Mouse (Mus musculus): ENCODE data around the gene Bean1. TPM values are rescaled to one million over a fixed set of nuclear protein-coding genes. Genes with fewer than 3 reads are reported as not detected.

Gene Bean1
- polyA plus RNA-seq, 1 experiment: 0.70 TPM

DNA sequence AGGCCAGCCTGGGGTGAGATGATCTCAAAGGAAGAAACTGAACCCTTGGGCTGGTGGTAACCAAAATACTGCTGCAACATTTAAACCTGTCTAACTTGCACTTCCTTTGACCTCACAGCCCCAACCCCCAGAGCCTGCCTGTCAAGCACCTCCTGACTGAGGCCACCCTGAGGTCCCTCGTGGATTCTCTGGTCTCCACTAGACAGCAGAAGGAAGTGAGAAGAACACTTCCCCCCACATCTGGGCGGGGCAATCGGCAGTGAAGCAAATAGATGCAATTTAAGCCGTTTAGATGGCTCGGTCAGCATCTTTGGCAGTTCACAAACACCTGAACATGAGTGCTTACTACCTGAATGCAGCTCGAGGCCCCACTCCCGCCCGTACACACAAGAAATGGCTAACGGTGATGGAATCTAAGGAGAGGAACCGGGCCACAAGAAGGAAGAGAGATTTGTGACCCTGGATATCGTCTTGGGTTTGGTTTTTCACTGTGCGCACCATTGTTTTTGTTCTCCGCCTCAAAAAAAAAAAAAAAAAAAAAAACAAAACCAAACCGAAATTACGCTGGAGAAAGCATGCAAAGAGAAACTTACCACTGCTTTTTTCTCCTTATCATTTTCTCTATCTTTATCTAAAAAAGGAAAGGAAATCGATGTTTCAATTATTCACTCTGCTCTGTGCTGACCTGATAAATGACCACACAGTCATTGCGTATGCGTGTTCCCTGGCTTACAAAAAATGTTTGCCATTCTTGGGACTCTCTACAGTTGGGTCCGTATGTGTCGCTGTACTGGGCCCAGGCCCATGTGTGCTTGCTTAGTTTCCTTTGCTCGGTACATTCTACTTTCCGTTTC lies 77.0 kb downstream of the Bean1 start:
- 12% methylated on average over 22 of the region's 22 CpGs for WGBS
- DNase-seq: peak; percentile 51
- Histone ChIP-seq H3K27ac (ENCODE audit: control insufficient read depth, insufficient read depth, low read length) (peak overlapping the region; percentile 74), H3K36me3 (ENCODE audit: control insufficient read depth, insufficient read depth, low read length) (no peaks in the 10 kb centered on the region), H3K27me3 (ENCODE audit: control insufficient read depth, insufficient read depth, low read length) (no peaks in the 10 kb centered on the region), H3K4me3 (ENCODE audit: control insufficient read depth, insufficient read depth, low read length) (peak overlapping the region; percentile 64), H3K4me1 (replicated peaks; ENCODE audit: control insufficient read depth, insufficient read depth, low read length) (peaks cover 21% of the 10 kb centered on the region)
- TF ChIP-seq POLR2A (IDR thresholded peaks at IDR 0.05; ENCODE audit: control insufficient read depth, extremely low read depth, insufficient read depth, low read length, poor library complexity) (peak; percentile 25; the same call in 1 of the 2 replicates), CTCF (IDR thresholded peaks at IDR 0.05; ENCODE audit: borderline replicate concordance, control insufficient read depth, extremely low read depth, insufficient read depth, low read length, poor library complexity) (no peak)

DNA sequence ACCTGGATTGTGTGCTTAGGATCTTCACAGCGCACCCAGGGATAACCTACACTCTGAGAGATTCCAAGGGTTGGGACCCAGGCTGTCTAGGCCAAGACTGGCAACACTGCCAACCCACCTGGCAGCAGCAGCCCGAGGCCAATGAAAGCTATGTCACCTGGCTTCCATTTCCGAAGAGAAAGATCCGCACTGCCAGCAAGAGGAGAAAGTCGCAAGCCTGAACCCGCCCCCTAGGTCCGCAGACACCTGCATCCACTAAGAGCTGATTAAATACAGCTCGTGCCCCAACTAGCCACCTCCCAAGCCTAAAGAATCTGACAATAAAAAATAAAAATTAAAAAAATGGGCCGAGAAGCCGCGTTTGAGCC lies 77.7 kb downstream of the Bean1 start:
- Histone ChIP-seq H3K36me3 (ENCODE audit: control insufficient read depth, insufficient read depth, low read length) (no peaks in the 10 kb centered on the region), H3K4me3 (ENCODE audit: control insufficient read depth, insufficient read depth, low read length) (peak overlapping the region; percentile 64), H3K4me1 (replicated peaks; ENCODE audit: control insufficient read depth, insufficient read depth, low read length) (peaks cover 21% of the 10 kb centered on the region), H3K27ac (ENCODE audit: control insufficient read depth, insufficient read depth, low read length) (peak overlapping the region; percentile 74), H3K27me3 (ENCODE audit: control insufficient read depth, insufficient read depth, low read length) (no peaks in the 10 kb centered on the region)
- TF ChIP-seq CTCF (IDR thresholded peaks at IDR 0.05; ENCODE audit: borderline replicate concordance, control insufficient read depth, extremely low read depth, insufficient read depth, low read length, poor library complexity) (no peak), POLR2A (IDR thresholded peaks at IDR 0.05; ENCODE audit: control insufficient read depth, extremely low read depth, insufficient read depth, low read length, poor library complexity) (no peak)
- DNase-seq: no peak
- WGBS: 3% methylated on average over 11 of the region's 11 CpGs

DNA sequence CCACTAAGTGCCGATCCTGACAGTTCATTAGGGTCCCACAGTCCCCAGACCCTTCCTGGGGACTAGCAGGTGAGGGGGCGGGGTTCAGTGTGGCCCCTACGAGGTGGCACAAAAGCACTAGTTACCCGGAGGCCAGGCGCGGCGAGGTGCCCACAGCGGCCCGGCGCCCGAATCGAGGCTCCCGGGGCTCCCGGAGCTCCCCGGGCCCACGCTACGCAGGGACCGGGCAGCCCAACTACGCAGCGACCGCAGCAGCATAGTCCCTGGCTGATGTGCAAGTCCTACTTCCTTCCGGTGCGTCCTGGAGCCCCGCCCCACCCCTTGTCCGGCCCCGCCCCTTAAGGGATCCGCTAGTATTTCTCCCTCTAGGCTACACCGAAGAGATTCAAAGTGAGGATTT lies 78.0 kb downstream of the Bean1 start, which contains the start of gene Tk2:
Tk2 (minus strand) TSS at position 283 of the 400 bp plus-strand sequence.
- Histone ChIP-seq H3K36me3 (ENCODE audit: control insufficient read depth, insufficient read depth, low read length) (no peaks in the 10 kb centered on the region), H3K27me3 (ENCODE audit: control insufficient read depth, insufficient read depth, low read length) (no peaks in the 10 kb centered on the region), H3K4me1 (replicated peaks; ENCODE audit: control insufficient read depth, insufficient read depth, low read length) (peaks cover 21% of the 10 kb centered on the region), H3K4me3 (ENCODE audit: control insufficient read depth, insufficient read depth, low read length) (peak within 1 kb of the TSS; percentile 64), H3K27ac (ENCODE audit: control insufficient read depth, insufficient read depth, low read length) (peak within 1 kb of the TSS; percentile 74)
- TF ChIP-seq POLR2A (IDR thresholded peaks at IDR 0.05; ENCODE audit: control insufficient read depth, extremely low read depth, insufficient read depth, low read length, poor library complexity) (peak; percentile 88), CTCF (IDR thresholded peaks at IDR 0.05; ENCODE audit: borderline replicate concordance, control insufficient read depth, extremely low read depth, insufficient read depth, low read length, poor library complexity) (no peak)
- DNase-seq: peak; percentile 75
- WGBS: under 1% methylated on average over 28 of the region's 28 CpGs

DNA sequence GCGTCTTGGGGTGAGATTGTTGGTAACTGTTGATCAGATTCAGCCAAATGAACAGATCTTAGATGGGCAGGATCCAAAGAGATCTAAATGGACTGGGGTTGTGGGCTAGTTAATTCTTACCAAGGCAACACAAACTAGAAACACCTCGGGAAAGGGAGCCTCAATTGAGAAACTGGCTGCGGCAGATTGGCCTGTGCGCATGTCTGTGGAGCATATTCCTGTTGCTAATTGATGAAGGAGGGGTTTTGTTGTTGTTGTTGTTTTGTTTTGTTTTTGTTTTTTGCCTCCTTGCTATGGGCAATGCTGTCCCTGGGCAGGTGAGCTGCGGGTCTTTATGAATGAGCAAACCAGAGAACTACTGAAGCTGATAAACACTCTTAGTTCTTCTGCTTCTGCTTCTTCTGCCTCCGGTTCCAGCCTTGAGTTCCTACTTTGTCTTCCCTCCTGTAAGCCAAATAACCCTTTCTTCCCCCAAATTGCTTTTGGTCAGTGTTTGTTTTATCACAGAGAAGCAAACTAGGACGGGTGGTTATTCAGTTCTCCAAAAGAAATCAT lies 79.3 kb downstream of the Bean1 start:
- Histone ChIP-seq H3K27me3 (ENCODE audit: control insufficient read depth, insufficient read depth, low read length) (no peaks in the 10 kb centered on the region), H3K4me3 (ENCODE audit: control insufficient read depth, insufficient read depth, low read length) (no peak overlapping the region), H3K36me3 (ENCODE audit: control insufficient read depth, insufficient read depth, low read length) (no peaks in the 10 kb centered on the region), H3K4me1 (replicated peaks; ENCODE audit: control insufficient read depth, insufficient read depth, low read length) (peaks cover 21% of the 10 kb centered on the region), H3K27ac (ENCODE audit: control insufficient read depth, insufficient read depth, low read length) (no peak overlapping the region)
- DNase-seq: no peak
- TF ChIP-seq CTCF (IDR thresholded peaks at IDR 0.05; ENCODE audit: borderline replicate concordance, control insufficient read depth, extremely low read depth, insufficient read depth, low read length, poor library complexity): no peak
- no peak for TF ChIP-seq POLR2A (IDR thresholded peaks at IDR 0.05; ENCODE audit: control insufficient read depth, extremely low read depth, insufficient read depth, low read length, poor library complexity)
- 90% methylated on average over 7 of the region's 7 CpGs for WGBS

DNA sequence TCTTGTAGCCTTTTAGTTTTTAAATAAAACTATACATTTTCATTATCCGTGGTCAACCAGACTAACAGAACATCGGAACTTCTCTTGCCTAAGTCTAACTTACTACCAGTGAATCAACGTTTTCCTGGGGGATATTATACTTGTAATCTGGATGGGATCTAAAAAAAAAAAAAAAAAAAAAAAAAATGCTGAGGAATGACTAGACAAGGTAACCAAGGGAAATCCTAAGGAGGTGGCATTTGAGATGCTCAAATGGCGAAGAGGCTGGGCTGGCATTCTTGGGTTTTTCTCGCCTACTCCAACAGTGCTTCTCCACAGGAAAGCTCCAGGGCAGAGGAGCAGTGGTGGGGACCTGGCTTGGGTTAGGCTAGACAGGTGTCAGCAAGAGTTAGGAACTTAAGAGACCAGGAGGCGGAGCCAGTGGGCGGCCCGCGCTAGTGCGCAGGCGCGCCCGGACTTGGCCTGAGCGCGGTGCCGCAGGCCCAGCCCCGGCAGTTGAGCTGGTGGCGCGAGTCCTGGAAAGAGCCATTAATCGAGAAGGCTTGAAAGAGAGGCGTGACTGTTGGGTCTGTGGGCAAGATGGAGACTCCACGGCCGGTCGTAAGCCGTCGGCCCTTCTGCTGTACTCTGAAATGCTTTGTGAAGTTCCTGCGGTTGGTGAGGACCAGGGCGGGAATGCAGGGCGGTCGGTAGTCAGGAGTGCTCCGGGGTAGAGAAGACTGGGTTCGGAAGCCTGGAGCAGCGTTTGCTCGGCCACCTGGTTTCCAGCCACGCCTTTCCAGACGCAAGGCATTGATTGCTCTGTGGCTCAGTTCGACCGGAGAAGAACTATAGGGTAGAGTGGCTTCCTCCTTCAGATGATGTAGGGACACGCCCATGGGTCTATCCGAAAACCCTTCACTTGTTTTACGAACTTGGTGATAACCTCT lies 80.5 kb downstream of the Bean1 start, which contains the start of gene Cklf:
Cklf (plus strand) TSS at position 423 of the 929 bp plus-strand sequence.
- Histone ChIP-seq H3K36me3 (ENCODE audit: control insufficient read depth, insufficient read depth, low read length) (no peaks in the 10 kb centered on the region), H3K4me3 (ENCODE audit: control insufficient read depth, insufficient read depth, low read length) (peak within 1 kb of the TSS; percentile 56), H3K4me1 (replicated peaks; ENCODE audit: control insufficient read depth, insufficient read depth, low read length) (peaks cover 21% of the 10 kb centered on the region), H3K27me3 (ENCODE audit: control insufficient read depth, insufficient read depth, low read length) (no peaks in the 10 kb centered on the region), H3K27ac (ENCODE audit: control insufficient read depth, insufficient read depth, low read length) (no peak within 1 kb of the TSS)
- DNase-seq: peak; percentile 86
- TF ChIP-seq POLR2A (IDR thresholded peaks at IDR 0.05; ENCODE audit: control insufficient read depth, extremely low read depth, insufficient read depth, low read length, poor library complexity) (peak; percentile 80), CTCF (IDR thresholded peaks at IDR 0.05; ENCODE audit: borderline replicate concordance, control insufficient read depth, extremely low read depth, insufficient read depth, low read length, poor library complexity) (peak; percentile 11; the same call in 1 of the 2 replicates)
- WGBS: 5% methylated on average over 41 of the region's 41 CpGs

DNA sequence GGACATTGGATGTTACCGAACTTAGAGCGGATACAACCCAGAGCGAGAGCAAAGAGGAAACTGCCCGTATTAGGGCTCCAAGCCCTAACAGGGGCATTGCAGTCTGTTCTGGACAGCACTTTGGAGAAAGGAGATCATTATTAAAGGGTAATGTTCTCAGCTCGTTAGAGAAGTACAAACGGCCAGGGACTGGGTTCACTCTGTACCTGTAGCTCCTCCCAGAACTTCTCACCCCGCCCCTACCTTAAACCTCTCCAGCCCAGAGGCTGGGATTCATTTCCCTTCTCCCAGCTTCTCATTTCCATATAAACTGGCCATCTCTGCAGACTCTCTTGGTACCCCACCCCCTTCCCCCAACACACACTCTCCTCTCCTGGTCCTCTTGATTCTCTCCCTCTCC lies 81.2 kb downstream of the Bean1 start:
- 4% methylated on average over 7 of the region's 7 CpGs for WGBS
- Histone ChIP-seq H3K36me3 (ENCODE audit: control insufficient read depth, insufficient read depth, low read length) (no peaks in the 10 kb centered on the region), H3K4me1 (replicated peaks; ENCODE audit: control insufficient read depth, insufficient read depth, low read length) (peaks cover 20% of the 10 kb centered on the region), H3K4me3 (ENCODE audit: control insufficient read depth, insufficient read depth, low read length) (no peak overlapping the region; the same call in 1 of the 2 replicates), H3K27ac (ENCODE audit: control insufficient read depth, insufficient read depth, low read length) (no peak overlapping the region), H3K27me3 (ENCODE audit: control insufficient read depth, insufficient read depth, low read length) (no peaks in the 10 kb centered on the region)
- no peak for DNase-seq
- TF ChIP-seq POLR2A (IDR thresholded peaks at IDR 0.05; ENCODE audit: control insufficient read depth, extremely low read depth, insufficient read depth, low read length, poor library complexity) (no peak), CTCF (IDR thresholded peaks at IDR 0.05; ENCODE audit: borderline replicate concordance, control insufficient read depth, extremely low read depth, insufficient read depth, low read length, poor library complexity) (no peak)

Measured in thymus, adult 2 months (tissue).